Mouse (Mus musculus) G1E (cell line): ENCODE data around the gene F2. TPM values are rescaled to one million over a fixed set of nuclear protein-coding genes. Genes with fewer than 3 reads are reported as not detected.
A peak's percentile ranks its signal among the peaks of the same experiment; 100 is the strongest.

Experiments
- ATAC-seq: 2 replicates; pipeline ENCODE4 v1.8.0; 2016; ENCODE audit warnings: mild to moderate bottlenecking; ENCODE audit not compliant: insufficient number of reproducible peaks, poor library complexity, low FRiP score, severe bottlenecking; ENCODE audit errors: extremely low read depth
- DNase-seq: peaks from one replicate; pipeline ENCODE4 v3.0.0; 2012; ENCODE audit warnings: low spot score
- H3K27me3 ChIP-seq: 2 replicates; pipeline ENCODE4 v1.6.1; 2012; ENCODE audit warnings: mild to moderate bottlenecking, low read length, inconsistent platforms; ENCODE audit not compliant: insufficient read depth
- H3K36me3 ChIP-seq: replicated peaks from 2 replicates; pipeline ENCODE3; 2012; ENCODE audit warnings: mild to moderate bottlenecking, inconsistent platforms
- H3K4me1 ChIP-seq: 2 replicates; pipeline ENCODE4 v1.6.1; 2012; ENCODE audit warnings: low read depth, low read length, inconsistent platforms, mixed read lengths; ENCODE audit not compliant: insufficient read depth
- H3K4me3 ChIP-seq: 2 replicates; pipeline ENCODE4 v1.5.1; 2012; ENCODE audit warnings: low read depth, mild to moderate bottlenecking, inconsistent platforms, low read length, moderate library complexity, mixed read lengths
- H3K9me3 ChIP-seq: replicated peaks from 2 replicates; pipeline ENCODE4 v1.6.1; 2012; ENCODE audit warnings: inconsistent platforms
- CTCF ChIP-seq: IDR thresholded peaks from 2 replicates; pipeline ENCODE4 v1.5.1; 2012; ENCODE audit warnings: low read depth, low read length, inconsistent platforms, mixed read lengths
- GATA1 ChIP-seq: IDR thresholded peaks from 2 replicates; pipeline ENCODE4 v1.6.1; 2012; ENCODE audit warnings: borderline replicate concordance, low read length, inconsistent platforms, mixed read lengths
- GATA2 ChIP-seq: IDR thresholded peaks from 2 replicates; pipeline ENCODE4 v1.6.1; 2012; ENCODE audit warnings: low read depth, low read length, inconsistent platforms, borderline replicate concordance
- POLR2AphosphoS5 ChIP-seq: IDR thresholded peaks from 2 replicates; pipeline ENCODE4 v1.6.1; 2012; ENCODE audit warnings: low read depth, low read length, inconsistent platforms; ENCODE audit not compliant: insufficient replicate concordance
- TAL1 ChIP-seq: conservative IDR thresholded peaks from 2 replicates; pipeline ENCODE4 v1.6.1; 2012; ENCODE audit warnings: low read depth, low read length, inconsistent platforms, mixed read lengths
- polyA plus RNA-seq: library from polyadenylated mRNA; stranded (reverse); fragments of >175 nt; gene quantifications from 2 replicates; pipeline ENCODE4 v1.2.3, GENCODE M21; 2012
- total RNA-seq, 2 experiments: library from RNA; stranded (forward) in 1 of 2; stranded (reverse) in 1 of 2; fragments of 200-1000 nt in 1 of 2; fragments of >200 nt in 1 of 2; fragmentation: Nextera tagmentation in 1 of 2; gene quantifications; 2 replicates each; pipeline ENCODE4 v1.2.3; 2014 to 2017

F2 gene
- total and polyA plus RNA-seq, 3 experiments, result 0.09 to 0.11 TPM; not detected in 1

DNA sequence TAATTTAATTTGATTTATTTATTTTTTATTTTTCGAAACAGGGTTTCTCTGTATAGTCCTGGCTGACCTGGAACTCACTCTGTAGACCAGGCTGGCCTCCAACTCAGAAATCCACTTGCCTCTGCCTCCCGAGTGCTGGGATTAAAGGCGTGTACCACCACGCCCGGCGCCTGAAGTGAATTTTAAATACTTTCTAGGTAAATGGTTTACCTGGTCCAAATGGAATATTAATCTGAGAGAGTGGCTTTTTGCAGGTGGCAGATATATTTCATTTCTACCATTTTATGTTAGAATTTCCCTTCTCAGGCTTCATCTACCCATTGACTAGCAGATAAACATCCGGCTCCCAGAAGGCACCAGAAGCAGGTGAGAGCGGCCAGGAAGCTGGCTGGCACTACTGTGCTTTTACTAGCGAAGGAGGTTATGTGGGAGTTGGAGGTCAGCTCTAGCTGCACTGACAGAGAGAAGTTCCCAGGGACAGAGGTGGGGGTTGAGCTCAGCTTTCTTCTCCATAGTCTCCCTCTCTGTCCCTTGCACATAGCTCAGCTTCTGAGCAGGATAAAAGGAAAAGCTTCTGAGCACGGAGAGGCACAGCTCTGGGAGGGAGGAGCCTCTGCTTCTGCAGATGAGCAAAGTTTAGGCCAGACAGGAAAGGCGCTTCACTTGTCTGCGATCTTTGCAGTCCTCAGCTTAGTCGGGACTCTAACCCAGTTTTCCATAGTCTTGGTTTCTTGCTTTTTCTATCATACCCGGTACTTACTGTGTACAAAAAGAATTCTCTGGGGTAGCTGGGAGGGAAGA, 15.4 kb upstream of the F2 start:
- Histone ChIP-seq H3K4me1 (peaks cover 42% of the 10 kb centered on the region), H3K4me3 (no peak overlapping the region), H3K9me3 (no peaks in the 10 kb centered on the region), H3K27me3 (no peaks in the 10 kb centered on the region), H3K36me3 (peaks cover 67% of the 10 kb centered on the region)
- TF ChIP-seq POLR2AphosphoS5 (no peak), GATA1 (no peak), TAL1 (no peak), CTCF (no peak), GATA2 (no peak)
- ATAC-seq, result no peak
- DNase-seq, result no peak

- ATAC-seq, result no peak
- Histone ChIP-seq H3K27me3 (no peaks in the 10 kb centered on the region), H3K4me3 (peak overlapping the region; percentile 80), H3K36me3 (peaks cover 67% of the 10 kb centered on the region), H3K9me3 (no peaks in the 10 kb centered on the region), H3K4me1 (peaks cover 42% of the 10 kb centered on the region)
- TF ChIP-seq TAL1, result no peak
- TF ChIP-seq GATA2, result no peak
- TF ChIP-seq POLR2AphosphoS5, result no peak
- TF ChIP-seq CTCF, result no peak
- TF ChIP-seq GATA1, result no peak
- DNase-seq, result peak; percentile 55
Measured at GRCm38 (mm10) chr2:91650360-91650995, 14.3 kb upstream of the F2 start.

GRCm38 (mm10) chr2:91649553-91650359, 13.5 kb upstream of the F2 start, which contains the start of the genes Zfp408 and Arhgap1:
Gene Zfp408 (minus strand): TSS chr2:91649791.
Gene Arhgap1 (plus strand): TSS chr2:91649860.
- TF ChIP-seq TAL1, result no peak
- peaks cover 67% of the 10 kb centered on the region for H3K36me3 ChIP-seq
- peak; percentile 96 for ATAC-seq

DNA sequence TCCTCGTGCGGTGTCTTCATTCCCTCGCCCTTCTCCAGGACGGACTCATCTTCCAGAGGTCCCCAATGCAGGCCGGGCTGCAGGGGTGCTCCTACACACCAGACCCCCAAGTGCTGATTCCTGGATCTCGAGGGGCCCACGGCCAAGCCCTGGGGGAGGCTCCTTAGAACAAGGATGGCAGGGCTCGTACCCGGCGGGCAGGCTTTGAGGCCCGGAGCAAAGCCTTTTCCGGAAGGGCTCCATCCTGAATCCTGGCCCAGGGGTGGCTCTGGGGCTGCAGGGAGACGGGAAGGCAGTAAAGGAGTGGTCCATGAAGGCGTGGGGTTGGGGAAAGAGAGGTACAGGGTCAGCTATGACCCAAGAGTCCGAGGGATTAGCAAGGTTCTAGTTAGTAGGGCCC, 12.9 kb upstream of the F2 start:
- DNase-seq, result peak; percentile 19
- Histone ChIP-seq H3K4me3 (peak overlapping the region; percentile 80), H3K27me3 (no peaks in the 10 kb centered on the region), H3K36me3 (peaks cover 67% of the 10 kb centered on the region), H3K4me1 (peaks cover 54% of the 10 kb centered on the region), H3K9me3 (no peaks in the 10 kb centered on the region)
- no peak for ATAC-seq
- TF ChIP-seq GATA1 (no peak), GATA2 (no peak), TAL1 (no peak), CTCF (no peak), POLR2AphosphoS5 (no peak)

More at GRCm38 (mm10) chr2:91649553-91650359, 13.5 kb upstream of the F2 start, which contains the start of the genes Zfp408 and Arhgap1:
- Histone ChIP-seq H3K4me3 (peak within 1 kb of the TSS; percentile 80), H3K9me3 (no peaks in the 10 kb centered on the region), H3K27me3 (no peaks in the 10 kb centered on the region), H3K4me1 (peaks cover 50% of the 10 kb centered on the region)
- peak; percentile 98 for DNase-seq

DNA sequence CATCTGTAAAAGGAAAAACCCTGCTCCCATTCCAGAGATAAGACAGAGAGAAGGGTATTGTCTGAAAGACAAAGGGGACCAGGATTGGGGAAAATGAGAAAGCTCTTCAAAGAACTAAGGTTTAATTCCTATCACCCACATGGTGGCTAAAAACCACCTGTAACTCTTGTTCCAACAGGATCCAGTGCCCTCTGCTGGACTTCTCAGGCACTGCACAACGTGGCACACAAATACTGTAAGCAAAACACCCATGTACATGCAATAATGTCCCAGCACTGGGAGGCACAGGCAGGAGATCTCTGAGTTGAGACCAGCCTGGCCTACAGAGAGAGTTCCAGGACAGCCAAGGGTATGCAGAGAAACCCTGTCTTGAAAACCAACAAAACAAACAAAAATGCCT, 10.5 kb upstream of the F2 start:
- Histone ChIP-seq H3K36me3 (peaks cover 65% of the 10 kb centered on the region), H3K27me3 (no peaks in the 10 kb centered on the region), H3K4me1 (peaks cover 60% of the 10 kb centered on the region), H3K9me3 (no peaks in the 10 kb centered on the region), H3K4me3 (no peak overlapping the region)
- no peak for TF ChIP-seq GATA2
- TF ChIP-seq CTCF, result peak; percentile 51; the same call in 1 of the 2 replicates
- no peak for TF ChIP-seq GATA1
- no peak for TF ChIP-seq POLR2AphosphoS5
- TF ChIP-seq TAL1, result no peak
- ATAC-seq, result no peak
- DNase-seq, result no peak

DNA sequence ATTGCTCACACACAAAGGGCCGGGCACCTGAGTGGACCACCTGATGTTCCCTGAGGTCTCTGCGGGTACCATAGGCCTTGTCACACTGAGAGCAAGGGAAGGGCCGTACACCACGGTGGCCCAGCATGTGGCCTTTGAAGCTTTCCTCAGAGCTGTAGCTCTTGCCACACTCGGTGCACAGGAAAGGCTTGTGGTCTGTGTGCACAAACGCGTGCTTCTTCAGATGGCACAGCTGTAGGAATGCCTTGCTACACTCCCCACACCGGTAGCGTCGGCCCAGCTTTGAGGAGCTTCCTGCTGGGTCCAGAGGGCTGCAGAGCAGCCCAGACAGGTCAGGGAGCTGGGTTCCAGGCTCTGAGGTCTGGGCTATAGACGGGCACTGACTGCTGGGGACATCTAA, 9.6 kb upstream of the F2 start:
- peaks cover 66% of the 10 kb centered on the region for H3K36me3 ChIP-seq
- no peaks in the 10 kb centered on the region for H3K9me3 ChIP-seq
- ATAC-seq, result no peak
- no peaks in the 10 kb centered on the region for H3K27me3 ChIP-seq
- peaks cover 51% of the 10 kb centered on the region for H3K4me1 ChIP-seq
- DNase-seq, result no peak
- no peak for TF ChIP-seq GATA2
- TF ChIP-seq POLR2AphosphoS5, result no peak
- no peak for TF ChIP-seq GATA1
- TF ChIP-seq CTCF, result no peak
- no peak for TF ChIP-seq TAL1
- no peak overlapping the region for H3K4me3 ChIP-seq
